Mouse (Mus musculus) liver, embryonic 14.5 days (tissue): ENCODE measurements at regions not wholly inside any gene's neighbourhood (a gene's known extent, or its start where the extent isn't known, plus 50 kb on each side); places are given as distances from the start of the nearest gene placed in this dataset.
A peak's percentile ranks its signal among the peaks of the same experiment; 100 is the strongest.

Experiments
- ATAC-seq: fragments of 200-750 bp; cut with Nextera tagmentation; 2 replicates; pipeline ENCODE4 v1.8.0; 2017; ENCODE audit warnings: moderate number of reproducible peaks, mild to moderate bottlenecking, moderate library complexity; ENCODE audit not compliant: insufficient read depth
- DNase-seq, 3 experiments: peaks; one replicate each; pipeline ENCODE4 v3.0.0-alpha.2; 2012 to 2013; ENCODE audit warnings: low read depth in 3 of 3, low spot score in 3 of 3
- H3K27ac ChIP-seq: fragments of 300-500 bp; sonication (generic); 2 replicates; pipeline ENCODE4 v1.5.1; 2014; ENCODE audit warnings: moderate library complexity, mild to moderate bottlenecking, control low read depth, inconsistent platforms
- H3K27me3 ChIP-seq: fragments of 300-500 bp; sonication (generic); 2 replicates; pipeline ENCODE4 v1.6.1; 2014; ENCODE audit warnings: mild to moderate bottlenecking, low read length, moderate library complexity; ENCODE audit not compliant: control insufficient read depth, insufficient read depth
- H3K36me3 ChIP-seq: fragments of 300-500 bp; sonication (generic); replicated peaks from 2 replicates; pipeline ENCODE4 v1.6.1; 2014; ENCODE audit warnings: low read depth; ENCODE audit not compliant: control insufficient read depth, insufficient read depth
- H3K4me1 ChIP-seq, 2 experiments: fragments of 200-500 bp in 1 of 2; fragments of 300-500 bp in 1 of 2; sonication (generic) in 1 of 2; replicated peaks; 2 replicates each; pipeline ENCODE4 v1.6.1; 2012 to 2014; ENCODE audit warnings: antibody characterized with exemption in 1 of 2, inconsistent platforms in 1 of 2, low read length in 1 of 2; ENCODE audit not compliant: control insufficient read depth in 2 of 2, insufficient read depth in 2 of 2
- H3K4me2 ChIP-seq: fragments of 300-500 bp; sonication (generic); 2 replicates; pipeline ENCODE4 v1.6.1; 2014; ENCODE audit warnings: low read depth, mild to moderate bottlenecking, control low read depth, moderate library complexity
- H3K4me3 ChIP-seq, 2 experiments: fragments of 200-500 bp in 1 of 2; fragments of 300-500 bp in 1 of 2; sonication (generic) in 1 of 2; 2 replicates each; pipeline ENCODE4 v1.5.1; 2012 to 2014; ENCODE audit warnings: low read depth in 2 of 2, low read length in 2 of 2, mild to moderate bottlenecking in 2 of 2, control low read depth in 1 of 2, inconsistent platforms in 1 of 2, moderate library complexity in 1 of 2; ENCODE audit not compliant: insufficient read depth in 1 of 2
- H3K9ac ChIP-seq: fragments of 300-500 bp; sonication (generic); replicated peaks from 2 replicates; pipeline ENCODE4 v1.6.1; 2014; ENCODE audit warnings: mild to moderate bottlenecking, control low read depth, moderate library complexity
- H3K9me3 ChIP-seq: fragments of 300-500 bp; sonication (generic); 2 replicates; pipeline ENCODE4 v1.6.1; 2016; ENCODE audit warnings: low read length, mixed read lengths; ENCODE audit not compliant: control insufficient read depth
- CTCF ChIP-seq: IDR thresholded peaks from 2 replicates; pipeline ENCODE4 v1.5.1; 2016; ENCODE audit warnings: antibody characterized with exemption, low read depth, control low read depth
- EP300 ChIP-seq: IDR thresholded peaks from 2 replicates; pipeline ENCODE4 v1.6.1; 2016; ENCODE audit warnings: antibody characterized with exemption, low read depth
- WGBS: fragments of 180-500 bp; shearing (Covaris S2); extraction: QIAGEN DNeasy Blood & Tissue Kit; methylation state at CpG from one replicate; pipeline ENCODE4 v1.1.7; 2014; ENCODE audit not compliant: insufficient replicate concordance; 5-methylcytosine and 5-hydroxymethylcytosine counted together

- TF ChIP-seq EP300, result no peak
- TF ChIP-seq CTCF, result no peak
- Histone ChIP-seq H3K27ac (no peak overlapping the region), H3K9ac (no peak overlapping the region), H3K9me3 (no peaks in the 10 kb centered on the region), H3K4me1 (peaks cover 0 to 5% of the 10 kb centered on the region in 2 experiments; a peak in 2 of 4 replicates), H3K27me3 (no peaks in the 10 kb centered on the region), H3K4me3 (no peak overlapping the region), H3K4me2 (no peak overlapping the region), H3K36me3 (no peaks in the 10 kb centered on the region)
- 33% methylated on average over 4 of the region's 4 CpGs for WGBS
- ATAC-seq, result peak; percentile 33; the same call in 1 of the 2 replicates
- peak in 1 of 3 experiments; percentile 4 for DNase-seq
Observed at GRCm38 (mm10) chr5:111789904-111790303, 56.2 kb downstream of the Gm26897 start.

GRCm38 (mm10) chr5:111790527-111790926 lies 56.8 kb downstream of the Gm26897 start:
- Histone ChIP-seq H3K27me3 (no peaks in the 10 kb centered on the region), H3K4me3 (no peak overlapping the region), H3K4me1 (peaks cover 0 to 5% of the 10 kb centered on the region in 2 experiments; a peak in 2 of 4 replicates), H3K9me3 (no peaks in the 10 kb centered on the region), H3K27ac (no peak overlapping the region), H3K4me2 (no peak overlapping the region), H3K36me3 (no peaks in the 10 kb centered on the region), H3K9ac (no peak overlapping the region)
- WGBS, result 38% methylated on average over 9 of the region's 9 CpGs
- TF ChIP-seq CTCF (no peak), EP300 (no peak)
- ATAC-seq, result no peak
- DNase-seq, result no peak

- Histone ChIP-seq H3K27ac (no peak overlapping the region), H3K4me3 (no peak overlapping the region)
- DNase-seq, result no peak
Observed at GRCm38 (mm10) chr5:111791089-111791561, 57.4 kb downstream of the Gm26897 start.

GRCm38 (mm10) chr5:111792746-111793145 lies 59.0 kb downstream of the Gm26897 start:
- H3K4me2 ChIP-seq, result no peak overlapping the region
- H3K9me3 ChIP-seq, result no peaks in the 10 kb centered on the region
- no peak overlapping the region for H3K4me3 ChIP-seq
- H3K9ac ChIP-seq, result no peak overlapping the region
- TF ChIP-seq EP300 (no peak), CTCF (no peak)
- ATAC-seq (no peak), DNase-seq (no peak)
- no peaks in the 10 kb centered on the region for H3K27me3 ChIP-seq
- peaks cover 0 to 5% of the 10 kb centered on the region in 2 experiments; a peak in 2 of 4 replicates for H3K4me1 ChIP-seq
- H3K27ac ChIP-seq, result no peak overlapping the region
- 67% methylated on average over 14 of the region's 14 CpGs for WGBS
- no peaks in the 10 kb centered on the region for H3K36me3 ChIP-seq

More at GRCm38 (mm10) chr5:111791089-111791561, 57.4 kb downstream of the Gm26897 start:
- no peak for ATAC-seq
- peaks cover 0 to 5% of the 10 kb centered on the region in 2 experiments; a peak in 2 of 4 replicates for H3K4me1 ChIP-seq
- no peak for TF ChIP-seq CTCF
- no peak for TF ChIP-seq EP300
- no peak overlapping the region for H3K9ac ChIP-seq
- H3K36me3 ChIP-seq, result no peaks in the 10 kb centered on the region
- WGBS, result 74% methylated on average over 5 of the region's 5 CpGs
- H3K4me2 ChIP-seq, result no peak overlapping the region
- no peaks in the 10 kb centered on the region for H3K9me3 ChIP-seq
- H3K27me3 ChIP-seq, result no peaks in the 10 kb centered on the region

GRCm38 (mm10) chr5:111793178-111793577 lies 59.5 kb downstream of the Gm26897 start:
- no peak for ATAC-seq

More at GRCm38 (mm10) chr5:111793178-111793577, 59.5 kb downstream of the Gm26897 start:
- Histone ChIP-seq H3K9ac (no peak overlapping the region), H3K36me3 (no peaks in the 10 kb centered on the region), H3K4me1 (peaks cover 0 to 5% of the 10 kb centered on the region in 2 experiments; a peak in 2 of 4 replicates), H3K27ac (no peak overlapping the region), H3K4me3 (no peak overlapping the region), H3K9me3 (no peaks in the 10 kb centered on the region), H3K4me2 (no peak overlapping the region), H3K27me3 (no peaks in the 10 kb centered on the region)
- no peak for DNase-seq
- WGBS, result 53% methylated on average over 4 of the region's 4 CpGs
- TF ChIP-seq CTCF, result no peak
- TF ChIP-seq EP300, result no peak
